Mouse (Mus musculus) B cell, adult 2 months (primary cell): Measurements from ENCODE around the gene Gm10272.
A peak's percentile ranks its signal among the peaks of the same experiment; 100 is the strongest.
"Not testable (repeated sequence)": the region's sequence is repeated elsewhere in the genome, so short reads cannot be mapped to it uniquely, and the experiment has no call there.

ENCODE experiments used
- DNase-seq, 2 experiments: peaks; one replicate each; pipeline ENCODE4 v3.0.0; 2022

Gene Gm10272

GRCm38 (mm10) chr10:77706326-77706725, at the start of gene Gm10272:
TSS of gene Gm10272 (plus strand) at chr10:77706626.
- DNase-seq = no peak

- DNase-seq = no peak
These were observed 48.0 kb upstream of the Gm10272 start for GRCm38 (mm10) chr10:77658286-77658994.

GRCm38 (mm10) chr10:77663949-77664665, 42.3 kb upstream of the Gm10272 start:
- no peak for DNase-seq

- DNase-seq = no peak
These were observed 40.1 kb upstream of the Gm10272 start for GRCm38 (mm10) chr10:77666342-77666741.

GRCm38 (mm10) chr10:77667402-77667801, 39.0 kb upstream of the Gm10272 start:
- DNase-seq = no peak

GRCm38 (mm10) chr10:77670710-77671109, 35.7 kb upstream of the Gm10272 start:
- DNase-seq = no peak

GRCm38 (mm10) chr10:77671519-77671918, 34.9 kb upstream of the Gm10272 start:
- DNase-seq = no peak

GRCm38 (mm10) chr10:77673765-77674164, 32.7 kb upstream of the Gm10272 start:
- peak; percentile 73 to 80 for DNase-seq

- DNase-seq = peak; percentile 54 to 57
These were observed 28.9 kb upstream of the Gm10272 start for GRCm38 (mm10) chr10:77677562-77677961.

GRCm38 (mm10) chr10:77682994-77683393, 23.4 kb upstream of the Gm10272 start:
- no peak for DNase-seq

GRCm38 (mm10) chr10:77684181-77684580, 22.2 kb upstream of the Gm10272 start:
- no peak for DNase-seq

GRCm38 (mm10) chr10:77685895-77686664, 20.3 kb upstream of the Gm10272 start, which contains the start of gene Tspear:
TSS of gene Tspear (plus strand) at chr10:77686569.
- DNase-seq = no peak

- DNase-seq = no peak
These were observed 19.4 kb upstream of the Gm10272 start for GRCm38 (mm10) chr10:77687021-77687420.

GRCm38 (mm10) chr10:77690356-77690807, 16.0 kb upstream of the Gm10272 start, which contains the start of gene Gm19402:
TSS of gene Gm19402 (minus strand) at chr10:77690757.
- DNase-seq = not testable (repeated sequence)

- no peak for DNase-seq
These were observed 9.3 kb upstream of the Gm10272 start, which contains the start of gene Gm9508 for GRCm38 (mm10) chr10:77697133-77697532. TSS of gene Gm9508 (minus strand) at chr10:77697233.

GRCm38 (mm10) chr10:77709831-77710230, 3.4 kb downstream of the Gm10272 start:
- no peak for DNase-seq

- not testable (repeated sequence) for DNase-seq
These were observed 4.7 kb downstream of the Gm10272 start, which contains the start of gene Gm10024 for GRCm38 (mm10) chr10:77711157-77711556. TSS of gene Gm10024 (plus strand) at chr10:77711457.

GRCm38 (mm10) chr10:77713734-77714133, 7.3 kb downstream of the Gm10272 start:
- no peak for DNase-seq

- no peak for DNase-seq
These were observed 9.1 kb downstream of the Gm10272 start, which contains the start of gene Gm10142 for GRCm38 (mm10) chr10:77715507-77715906. TSS of gene Gm10142 (plus strand) at chr10:77715807.

GRCm38 (mm10) chr10:77720299-77720698, 13.9 kb downstream of the Gm10272 start, which contains the start of gene Krtap12-1:
TSS of gene Krtap12-1 (plus strand) at chr10:77720599.
- DNase-seq = not testable (repeated sequence)

- DNase-seq = no peak
These were observed 18.4 kb downstream of the Gm10272 start for GRCm38 (mm10) chr10:77724855-77725254.

GRCm38 (mm10) chr10:77726186-77726585, 19.8 kb downstream of the Gm10272 start, which contains the start of gene Gm10100:
TSS of gene Gm10100 (plus strand) at chr10:77726486.
- no peak for DNase-seq

- no peak for DNase-seq
These were observed 21.9 kb downstream of the Gm10272 start for GRCm38 (mm10) chr10:77728280-77728679.
